Mouse (Mus musculus): ENCODE data around the gene Klhl23. TPM values are rescaled to one million over a fixed set of nuclear protein-coding genes. Genes with fewer than 3 reads are reported as not detected.
"Not testable (repeated sequence)": the region's sequence is repeated elsewhere in the genome, so short reads cannot be mapped to it uniquely, and the experiment has no call there.

Gene Klhl23
- total and polyA plus RNA-seq, 2 experiments from 2014 or later: 43.0 to 129 TPM

- H3K27me3 ChIP-seq (ENCODE audit: control insufficient read depth, insufficient read depth, low read length): no peaks in the 10 kb centered on the region
- H3K9me3 ChIP-seq (replicated peaks; ENCODE audit: control insufficient read depth, low read length): no peaks in the 10 kb centered on the region
- peak within 1 kb of the TSS; percentile 86 for H3K4me2 ChIP-seq (ENCODE audit: low read depth, low read length)
- peak within 1 kb of the TSS; percentile 67 for H3K9ac ChIP-seq (replicated peaks; ENCODE audit: low read depth, low read length)
- H3K4me1 ChIP-seq (ENCODE audit: control insufficient read depth, insufficient read depth): 0 out of 2 replicates have a peak, but pooled peaks cover 3% of the 10 kb centered on the region
- WGBS: 2% methylated on average over 48 of the region's 48 CpGs
- peak; percentile 98 for ATAC-seq (ENCODE audit: insufficient read depth, low read depth)
- H3K4me3 ChIP-seq (ENCODE audit: low read depth, low read length): peak within 1 kb of the TSS; percentile 78
- TF ChIP-seq EP300 (IDR thresholded peaks at IDR 0.05; ENCODE audit: low read depth) (no peak), CTCF (IDR thresholded peaks at IDR 0.05; ENCODE audit: low read depth) (no peak)
- peak; percentile 98 for DNase-seq (ENCODE audit: low spot score)
- H3K36me3 ChIP-seq (replicated peaks; ENCODE audit: control insufficient read depth, insufficient read depth, low read length): peaks cover 19% of the 10 kb centered on the region
- H3K27ac ChIP-seq (ENCODE audit: low read depth): peak within 1 kb of the TSS; percentile 91
Observed at GRCm38 (mm10) chr2:69789429-69790069, 32.2 kb upstream of the Klhl23 start, which contains the start of the genes Ccdc173 and Phospho2. Gene Ccdc173, minus strand, starts transcription at chr2:69789575. Gene Phospho2, plus strand, starts transcription at chr2:69789623.

GRCm38 (mm10) chr2:69790285-69790684 is 31.5 kb upstream of the Klhl23 start:
- TF ChIP-seq CTCF (IDR thresholded peaks at IDR 0.05; ENCODE audit: low read depth) (peak; percentile 77), EP300 (IDR thresholded peaks at IDR 0.05; ENCODE audit: low read depth) (no peak)
- WGBS: 1% methylated on average over 10 of the region's 10 CpGs
- Histone ChIP-seq H3K9me3 (replicated peaks; ENCODE audit: control insufficient read depth, low read length) (no peaks in the 10 kb centered on the region), H3K9ac (replicated peaks; ENCODE audit: low read depth, low read length) (peak overlapping the region; percentile 67; the same call in 1 of the 2 replicates), H3K4me3 (ENCODE audit: low read depth, low read length) (peak overlapping the region; percentile 78), H3K4me1 (ENCODE audit: control insufficient read depth, insufficient read depth) (0 out of 2 replicates have a peak, but pooled peaks cover 3% of the 10 kb centered on the region), H3K36me3 (replicated peaks; ENCODE audit: control insufficient read depth, insufficient read depth, low read length) (peaks cover 22% of the 10 kb centered on the region), H3K27ac (ENCODE audit: low read depth) (peak overlapping the region; percentile 91), H3K27me3 (ENCODE audit: control insufficient read depth, insufficient read depth, low read length) (no peaks in the 10 kb centered on the region), H3K4me2 (ENCODE audit: low read depth, low read length) (peak overlapping the region; percentile 86)
- DNase-seq (ENCODE audit: low spot score) (peak; percentile 80), ATAC-seq (ENCODE audit: insufficient read depth, low read depth) (0 out of 2 replicates have a peak, but pooled peaks have one; percentile 30)

- H3K36me3 ChIP-seq (replicated peaks; ENCODE audit: control insufficient read depth, insufficient read depth, low read length): peaks cover 27% of the 10 kb centered on the region
- H3K9me3 ChIP-seq (replicated peaks; ENCODE audit: control insufficient read depth, low read length): no peaks in the 10 kb centered on the region
- 0 out of 2 replicates have a peak, but pooled peaks cover 3% of the 10 kb centered on the region for H3K4me1 ChIP-seq (ENCODE audit: control insufficient read depth, insufficient read depth)
- H3K27me3 ChIP-seq (ENCODE audit: control insufficient read depth, insufficient read depth, low read length): no peaks in the 10 kb centered on the region
- WGBS: 72% methylated on average over 4 of the region's 4 CpGs
- H3K9ac ChIP-seq (replicated peaks; ENCODE audit: low read depth, low read length): no peak overlapping the region
- no peak overlapping the region for H3K27ac ChIP-seq (ENCODE audit: low read depth)
- no peak for ATAC-seq (ENCODE audit: insufficient read depth, low read depth)
- H3K4me3 ChIP-seq (ENCODE audit: low read depth, low read length): peak overlapping the region; percentile 78; the same call in 1 of the 2 replicates
- H3K4me2 ChIP-seq (ENCODE audit: low read depth, low read length): peak overlapping the region; percentile 86; the same call in 1 of the 2 replicates
- no peak for DNase-seq (ENCODE audit: low spot score)
- TF ChIP-seq CTCF (IDR thresholded peaks at IDR 0.05; ENCODE audit: low read depth): no peak
- TF ChIP-seq EP300 (IDR thresholded peaks at IDR 0.05; ENCODE audit: low read depth): no peak
Observed at GRCm38 (mm10) chr2:69790722-69791121, 31.0 kb upstream of the Klhl23 start.

- TF ChIP-seq EP300 (IDR thresholded peaks at IDR 0.05; ENCODE audit: low read depth) (no peak), CTCF (IDR thresholded peaks at IDR 0.05; ENCODE audit: low read depth) (peak; percentile 67)
- DNase-seq (ENCODE audit: low spot score): peak; percentile 42
- H3K36me3 ChIP-seq (replicated peaks; ENCODE audit: control insufficient read depth, insufficient read depth, low read length): no peaks in the 10 kb centered on the region
- H3K9ac ChIP-seq (replicated peaks; ENCODE audit: low read depth, low read length): no peak overlapping the region
- H3K27me3 ChIP-seq (ENCODE audit: control insufficient read depth, insufficient read depth, low read length): no peaks in the 10 kb centered on the region
- H3K27ac ChIP-seq (ENCODE audit: low read depth): no peak overlapping the region
- no peaks in the 10 kb centered on the region for H3K4me1 ChIP-seq (ENCODE audit: control insufficient read depth, insufficient read depth)
- peak; percentile 51; the same call in 1 of the 2 replicates for ATAC-seq (ENCODE audit: insufficient read depth, low read depth)
- 49% methylated on average over 5 of the region's 5 CpGs for WGBS
- no peaks in the 10 kb centered on the region for H3K9me3 ChIP-seq (replicated peaks; ENCODE audit: control insufficient read depth, low read length)
- peak overlapping the region; percentile 23; the same call in 1 of the 2 replicates for H3K4me2 ChIP-seq (ENCODE audit: low read depth, low read length)
- no peak overlapping the region for H3K4me3 ChIP-seq (ENCODE audit: low read depth, low read length)
Observed at GRCm38 (mm10) chr2:69802911-69803312, 18.8 kb upstream of the Klhl23 start.

DNA sequence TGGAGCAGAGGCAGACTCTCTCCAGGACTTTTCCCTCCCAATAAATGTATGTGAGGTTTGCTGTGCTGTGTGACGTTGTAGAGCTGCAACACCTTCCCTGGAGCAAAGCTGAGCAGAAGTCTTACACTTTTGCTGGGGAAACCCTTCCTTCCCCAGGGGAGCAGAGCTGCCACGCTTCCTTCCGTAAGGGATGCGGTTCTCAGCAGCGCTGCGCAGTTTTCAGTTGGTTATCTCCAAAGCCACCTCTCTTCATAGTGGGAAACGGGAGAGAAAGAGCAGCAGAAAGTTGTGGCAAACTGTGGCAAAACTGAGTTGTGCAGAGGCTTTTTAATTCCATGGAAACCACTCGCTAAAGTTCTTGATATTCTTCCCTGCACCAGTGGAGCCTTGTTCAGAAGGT is 18.0 kb upstream of the Klhl23 start:
- Histone ChIP-seq H3K27me3 (ENCODE audit: control insufficient read depth, insufficient read depth, low read length) (no peaks in the 10 kb centered on the region), H3K9me3 (replicated peaks; ENCODE audit: control insufficient read depth, low read length) (no peaks in the 10 kb centered on the region), H3K27ac (ENCODE audit: low read depth) (no peak overlapping the region), H3K4me3 (ENCODE audit: low read depth, low read length) (no peak overlapping the region), H3K36me3 (replicated peaks; ENCODE audit: control insufficient read depth, insufficient read depth, low read length) (no peaks in the 10 kb centered on the region), H3K9ac (replicated peaks; ENCODE audit: low read depth, low read length) (no peak overlapping the region), H3K4me2 (ENCODE audit: low read depth, low read length) (no peak overlapping the region), H3K4me1 (ENCODE audit: control insufficient read depth, insufficient read depth) (no peaks in the 10 kb centered on the region)
- DNase-seq (ENCODE audit: low spot score): no peak
- WGBS: 62% methylated on average over 8 of the region's 8 CpGs
- ATAC-seq (ENCODE audit: insufficient read depth, low read depth): no peak
- TF ChIP-seq EP300 (IDR thresholded peaks at IDR 0.05; ENCODE audit: low read depth) (no peak), CTCF (IDR thresholded peaks at IDR 0.05; ENCODE audit: low read depth) (no peak)

DNA sequence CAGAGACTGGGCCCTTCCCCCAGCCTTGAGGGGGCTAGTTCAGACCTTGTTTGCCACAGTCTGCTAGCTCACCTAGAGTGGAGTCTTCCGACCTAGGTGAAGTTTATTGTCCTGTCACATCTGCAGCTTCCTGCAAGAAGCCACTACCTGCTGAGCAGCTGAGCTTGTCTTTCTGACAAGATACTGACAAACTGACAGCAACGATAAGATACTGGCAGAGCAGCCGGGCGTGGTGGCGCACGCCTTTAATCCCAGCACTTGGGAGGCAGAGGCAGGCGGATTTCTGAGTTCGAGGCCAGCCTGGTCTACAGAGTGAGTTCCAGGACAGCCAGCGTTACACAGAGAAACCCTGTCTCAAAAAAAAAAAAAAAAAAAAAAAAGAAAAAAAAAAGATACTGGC is 17.1 kb upstream of the Klhl23 start:
- H3K27me3 ChIP-seq (ENCODE audit: control insufficient read depth, insufficient read depth, low read length); ATAC-seq (ENCODE audit: insufficient read depth, low read depth); H3K4me3 ChIP-seq (ENCODE audit: low read depth, low read length); H3K9ac ChIP-seq (replicated peaks; ENCODE audit: low read depth, low read length); H3K27ac ChIP-seq (ENCODE audit: low read depth); H3K4me1 ChIP-seq (ENCODE audit: control insufficient read depth, insufficient read depth); H3K36me3 ChIP-seq (replicated peaks; ENCODE audit: control insufficient read depth, insufficient read depth, low read length); H3K9me3 ChIP-seq (replicated peaks; ENCODE audit: control insufficient read depth, low read length); DNase-seq (ENCODE audit: low spot score); H3K4me2 ChIP-seq (ENCODE audit: low read depth, low read length): not testable (repeated sequence)
- WGBS: 71% methylated on average over 8 of the region's 9 CpGs
